Mouse (Mus musculus) liver, embryonic 15.5 days (tissue): Measurements from ENCODE around the gene Cry2. TPM values are rescaled to one million over a fixed set of nuclear protein-coding genes. Genes with fewer than 3 reads are reported as not detected.

Experiments
- ATAC-seq: fragments of 200-750 bp; cut with Nextera tagmentation; 2 replicates; pipeline ENCODE4 v1.8.0; 2017; ENCODE audit warnings: moderate number of reproducible peaks, mild to moderate bottlenecking, moderate library complexity; ENCODE audit not compliant: insufficient read depth
- H3K27ac ChIP-seq: fragments of 300-500 bp; sonication (generic); replicated peaks from 2 replicates; pipeline ENCODE4 v1.5.1; 2015; ENCODE audit warnings: mild to moderate bottlenecking, inconsistent platforms
- H3K27me3 ChIP-seq: fragments of 300-500 bp; sonication (generic); 2 replicates; pipeline ENCODE4 v1.6.1; 2015; ENCODE audit warnings: mild to moderate bottlenecking, inconsistent platforms
- H3K36me3 ChIP-seq: fragments of 300-500 bp; sonication (generic); replicated peaks from 2 replicates; pipeline ENCODE4 v1.6.1; 2015; ENCODE audit warnings: moderate library complexity, mild to moderate bottlenecking, inconsistent platforms
- H3K4me1 ChIP-seq: fragments of 300-500 bp; sonication (generic); replicated peaks from 2 replicates; pipeline ENCODE4 v1.6.1; 2015; ENCODE audit warnings: inconsistent platforms
- H3K4me2 ChIP-seq: fragments of 300-500 bp; sonication (generic); 2 replicates; pipeline ENCODE4 v1.6.1; 2015; ENCODE audit warnings: moderate library complexity, mild to moderate bottlenecking, inconsistent platforms
- H3K4me3 ChIP-seq: fragments of 300-500 bp; sonication (generic); replicated peaks from 2 replicates; pipeline ENCODE4 v1.5.1; 2015; ENCODE audit warnings: mild to moderate bottlenecking, inconsistent platforms
- H3K9ac ChIP-seq: fragments of 300-500 bp; sonication (generic); 2 replicates; pipeline ENCODE4 v1.6.1; 2015; ENCODE audit warnings: moderate library complexity, mild to moderate bottlenecking, inconsistent platforms
- H3K9me3 ChIP-seq: fragments of 300-500 bp; sonication (generic); replicated peaks from 2 replicates; pipeline ENCODE4 v1.6.1; 2016; ENCODE audit warnings: inconsistent platforms
- WGBS: fragments of 180-500 bp; shearing (Covaris S2); methylation state at CpG from one replicate; pipeline ENCODE4 v1.1.7; 2015; ENCODE audit warnings: mixed read lengths; ENCODE audit not compliant: insufficient replicate concordance; 5-methylcytosine and 5-hydroxymethylcytosine counted together
- polyA plus RNA-seq: library from polyadenylated mRNA; unstranded; fragments of >200 nt; fragmentation: Nextera tagmentation; extraction: Ambion mirVana; gene quantifications from 2 replicates; pipeline ENCODE4 v1.2.1, GENCODE M21; 2015

Cry2 gene
- polyA plus RNA-seq, 1 experiment from 2014 or later: 11.2 TPM

DNA sequence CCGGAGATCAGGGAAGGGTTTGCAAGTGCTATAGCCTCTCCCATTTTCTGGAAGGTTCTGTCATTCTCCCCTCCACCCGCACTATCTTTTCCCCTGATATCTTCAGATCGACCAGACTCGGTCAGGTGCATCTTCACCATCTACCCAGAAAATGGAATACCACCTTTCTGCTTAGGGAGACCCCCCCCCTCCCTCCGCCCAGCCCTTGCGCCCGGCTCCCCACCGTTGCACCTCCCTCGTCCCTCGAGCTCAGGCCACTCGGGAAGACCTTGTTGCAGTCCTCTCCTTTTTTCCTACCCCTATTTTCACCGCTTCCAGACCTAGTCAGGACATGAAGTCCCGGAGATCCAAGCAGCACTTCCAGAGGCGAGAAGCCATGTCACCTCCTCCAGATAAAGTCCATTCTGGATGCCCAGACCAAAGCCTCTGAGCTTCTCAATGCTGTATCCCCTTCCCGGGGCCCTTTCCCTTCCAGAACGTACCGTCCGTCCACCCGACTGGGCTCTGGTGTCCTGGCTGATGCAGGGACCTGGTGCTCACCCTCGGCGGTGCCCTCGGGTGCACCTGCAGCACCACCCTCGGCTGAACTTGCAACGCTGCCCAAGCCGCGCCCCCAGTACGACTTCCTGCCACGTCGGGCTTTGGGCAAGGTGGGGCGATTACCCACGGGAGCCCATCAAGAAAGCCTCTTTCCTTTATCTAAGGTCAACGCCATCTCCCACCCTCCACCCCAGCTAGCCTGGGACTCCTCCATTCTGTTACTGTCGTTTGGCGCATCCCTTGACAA, 26.3 kb upstream of the Cry2 start, which contains the start of gene Slc35c1:
Gene Slc35c1, minus strand, starts transcription at position 618 of the 787 bp plus-strand sequence.
- Histone ChIP-seq H3K4me3 (peak within 1 kb of the TSS; percentile 66), H3K4me1 (peaks cover 51% of the 10 kb centered on the region), H3K36me3 (peaks cover 4% of the 10 kb centered on the region; the same call in 1 of the 2 replicates), H3K9me3 (no peaks in the 10 kb centered on the region), H3K27ac (peak within 1 kb of the TSS; percentile 48; the same call in 1 of the 2 replicates), H3K4me2 (peak within 1 kb of the TSS; percentile 92), H3K27me3 (peaks cover 15% of the 10 kb centered on the region), H3K9ac (peak within 1 kb of the TSS; percentile 60)
- ATAC-seq: peak; percentile 14; the same call in 1 of the 2 replicates
- WGBS: 3% methylated on average over 34 of the region's 34 CpGs

DNA sequence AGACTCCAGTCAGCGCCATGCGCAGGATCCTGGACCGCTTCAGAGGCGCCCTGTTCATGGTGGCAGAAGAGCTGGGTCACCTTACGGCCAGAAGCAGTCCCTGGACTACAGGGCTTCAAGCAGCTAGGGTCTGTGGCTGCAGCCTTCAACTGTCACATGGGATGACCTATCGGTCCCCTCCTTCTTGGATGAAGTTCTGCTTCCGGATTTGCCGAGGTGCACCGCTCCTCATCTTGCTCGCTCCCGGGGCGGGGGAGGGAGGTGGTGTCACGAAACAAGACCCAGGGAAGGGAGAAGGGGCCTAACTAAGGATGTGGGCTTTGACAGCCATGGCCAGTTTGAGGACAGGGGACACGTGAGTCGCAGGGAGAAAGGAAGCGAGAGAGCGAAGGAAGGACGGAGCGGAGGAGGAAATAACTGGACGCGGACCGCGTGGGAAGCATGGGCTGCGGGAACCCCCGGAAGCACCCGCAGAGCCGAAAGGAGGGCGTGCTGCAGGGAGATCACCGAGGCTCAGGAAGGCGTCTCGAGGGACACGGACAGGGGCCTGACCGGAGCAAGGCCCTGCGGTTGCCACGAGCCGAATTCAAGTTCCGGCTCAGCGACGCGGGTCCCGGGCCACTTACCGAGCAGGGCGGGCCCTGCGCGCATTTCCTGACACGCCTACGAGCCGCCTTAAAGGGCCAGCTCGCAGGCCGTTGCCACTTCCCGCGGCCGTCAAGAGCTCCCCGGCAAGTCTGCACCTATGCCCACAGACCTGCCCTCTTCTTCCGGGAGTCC, 25.5 kb upstream of the Cry2 start:
- under 1% methylated on average over 55 of the region's 55 CpGs for WGBS
- ATAC-seq: peak; percentile 78
- H3K36me3 ChIP-seq: peaks cover 11% of the 10 kb centered on the region
- H3K9me3 ChIP-seq: no peaks in the 10 kb centered on the region
- H3K4me1 ChIP-seq: peaks cover 53% of the 10 kb centered on the region
- peak overlapping the region; percentile 92 for H3K4me2 ChIP-seq
- H3K27me3 ChIP-seq: peaks cover 15% of the 10 kb centered on the region
- H3K27ac ChIP-seq: peak overlapping the region; percentile 48; the same call in 1 of the 2 replicates
- H3K9ac ChIP-seq: peak overlapping the region; percentile 60
- peak overlapping the region; percentile 66 for H3K4me3 ChIP-seq

DNA sequence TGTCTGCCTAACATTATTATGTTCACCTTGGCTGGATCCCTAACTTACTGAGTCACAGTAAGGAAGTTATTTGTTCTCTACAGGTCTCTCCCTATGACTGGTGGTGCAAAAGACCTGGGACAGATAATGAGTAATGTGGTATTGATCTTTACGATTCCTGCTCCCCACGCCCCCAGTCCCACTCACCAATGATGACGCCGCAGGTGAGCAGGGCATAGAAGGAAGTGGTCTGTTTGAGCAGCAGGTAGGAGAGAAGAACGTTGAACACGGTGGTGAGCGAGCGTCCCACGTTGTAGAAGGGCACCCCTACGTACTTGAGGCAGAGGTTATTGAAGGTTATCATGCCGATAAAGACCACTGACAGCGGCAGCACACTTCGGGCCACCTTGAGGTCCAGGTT, 24.6 kb upstream of the Cry2 start:
- ATAC-seq: no peak

DNA sequence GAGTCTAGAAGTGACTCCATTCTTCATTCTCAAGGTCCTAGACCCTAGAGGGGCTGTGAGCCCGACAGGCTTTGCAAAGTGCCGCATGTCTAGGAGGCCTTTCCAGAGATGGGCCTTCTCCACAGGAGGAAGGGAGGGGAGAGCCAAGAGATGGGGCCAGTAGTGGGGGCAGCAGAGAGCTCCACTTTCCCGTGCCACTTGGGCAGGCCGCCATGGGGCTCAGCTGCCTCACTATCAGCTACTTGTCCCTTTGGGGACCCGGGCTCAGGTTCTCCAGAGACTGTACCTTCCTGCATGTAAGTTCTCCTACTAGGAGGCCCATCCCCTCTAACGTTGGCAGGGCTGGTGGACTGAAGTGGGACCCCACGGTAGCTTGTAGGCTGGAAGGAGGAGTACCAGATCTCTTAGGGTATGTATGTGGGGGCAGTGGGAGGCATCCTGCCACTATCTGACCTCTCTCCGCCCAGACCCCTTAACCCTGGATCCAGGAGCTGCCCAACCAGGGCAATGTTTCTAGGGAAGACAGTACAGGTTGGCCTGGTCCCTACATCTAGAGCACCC, 23.2 kb upstream of the Cry2 start:
- no peak for ATAC-seq
- Histone ChIP-seq H3K27me3 (peaks cover 19% of the 10 kb centered on the region), H3K4me3 (peak overlapping the region; percentile 66), H3K27ac (no peak overlapping the region), H3K36me3 (peaks cover 32% of the 10 kb centered on the region), H3K9me3 (no peaks in the 10 kb centered on the region), H3K4me1 (peaks cover 53% of the 10 kb centered on the region), H3K4me2 (peak overlapping the region; percentile 92), H3K9ac (no peak overlapping the region)
- WGBS: 35% methylated on average over 8 of the region's 8 CpGs

More for the DNA sequence above, 24.6 kb upstream of the Cry2 start:
- no peak overlapping the region for H3K27ac ChIP-seq
- no peaks in the 10 kb centered on the region for H3K9me3 ChIP-seq
- 38% methylated on average over 13 of the region's 13 CpGs for WGBS
- peak overlapping the region; percentile 92 for H3K4me2 ChIP-seq
- peaks cover 20% of the 10 kb centered on the region for H3K36me3 ChIP-seq
- peaks cover 15% of the 10 kb centered on the region for H3K27me3 ChIP-seq
- peak overlapping the region; percentile 66 for H3K4me3 ChIP-seq
- peak overlapping the region; percentile 60; the same call in 1 of the 2 replicates for H3K9ac ChIP-seq
- peaks cover 53% of the 10 kb centered on the region for H3K4me1 ChIP-seq

DNA sequence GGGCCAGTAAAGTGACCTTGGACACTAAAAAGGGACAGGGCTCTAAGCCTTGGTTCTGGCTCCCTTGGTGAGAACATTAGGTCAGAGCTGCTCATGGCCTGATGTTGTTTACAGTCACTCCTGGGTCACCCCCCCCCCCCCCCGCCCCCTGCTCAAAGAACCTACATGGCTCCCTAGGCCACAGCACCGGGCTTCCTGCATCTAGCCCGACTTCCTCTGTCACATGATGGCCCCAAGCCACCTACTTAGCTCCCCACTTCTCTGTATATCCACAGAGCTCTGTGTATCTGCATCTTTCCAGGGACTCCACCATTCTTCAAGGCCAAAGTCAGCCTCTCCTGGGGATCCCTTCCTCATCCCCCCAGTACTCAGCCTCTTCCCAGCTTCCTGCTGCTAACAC, 21.9 kb upstream of the Cry2 start:
- Histone ChIP-seq H3K27ac (no peak overlapping the region), H3K9me3 (no peaks in the 10 kb centered on the region), H3K36me3 (peaks cover 33% of the 10 kb centered on the region), H3K9ac (no peak overlapping the region), H3K4me1 (peaks cover 63% of the 10 kb centered on the region), H3K4me2 (peak overlapping the region; percentile 5; the same call in 1 of the 2 replicates), H3K4me3 (no peak overlapping the region), H3K27me3 (peaks cover 14% of the 10 kb centered on the region)
- WGBS: 15% methylated on average over 3 of the region's 3 CpGs
- no peak for ATAC-seq

DNA sequence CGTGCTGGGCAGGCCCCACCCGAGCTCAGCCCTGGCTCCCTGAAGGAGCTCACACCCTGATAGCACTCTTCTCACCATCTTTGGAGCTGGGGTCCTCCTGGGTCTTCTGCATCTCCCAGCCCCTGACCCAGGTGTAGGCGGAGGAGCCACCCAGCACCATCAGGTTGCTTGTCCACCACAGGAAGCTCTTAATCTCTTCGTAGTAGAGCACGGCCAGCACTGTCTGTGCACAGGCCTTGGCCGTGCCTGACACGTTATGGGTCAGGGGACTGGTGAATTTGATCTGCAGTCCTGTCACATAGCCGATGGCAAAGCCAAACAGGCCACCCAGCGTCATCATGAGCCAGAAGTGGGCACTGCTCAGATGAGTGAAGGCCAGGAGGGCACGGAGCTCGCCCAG, 20.3 kb upstream of the Cry2 start:
- Histone ChIP-seq H3K4me1 (peaks cover 52% of the 10 kb centered on the region), H3K36me3 (peaks cover 33% of the 10 kb centered on the region), H3K27ac (no peak overlapping the region), H3K4me3 (no peak overlapping the region), H3K9ac (no peak overlapping the region), H3K27me3 (peaks cover 19% of the 10 kb centered on the region), H3K4me2 (no peak overlapping the region), H3K9me3 (no peaks in the 10 kb centered on the region)
- WGBS: 75% methylated on average over 11 of the region's 11 CpGs
- no peak for ATAC-seq

DNA sequence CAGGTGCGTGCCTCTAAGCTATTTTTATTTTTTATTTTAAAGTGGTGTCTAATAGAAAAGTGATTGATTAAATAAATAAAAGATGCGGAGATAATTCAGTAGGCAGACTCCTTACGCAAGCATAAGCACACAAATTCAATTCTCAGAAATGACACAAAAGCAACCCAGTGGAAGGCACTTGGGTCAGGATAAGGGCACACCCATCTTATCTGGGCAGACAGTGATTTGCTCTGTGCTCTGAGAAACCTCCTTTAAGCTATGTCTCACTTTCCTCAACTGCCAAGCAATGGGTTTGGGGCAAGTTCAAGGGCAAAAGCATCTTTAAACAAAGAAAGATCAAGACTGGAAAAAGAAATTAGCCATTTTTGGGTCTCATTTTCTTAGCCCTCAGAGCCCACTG, 17.3 kb upstream of the Cry2 start:
- no peak for ATAC-seq
- H3K4me1 ChIP-seq: peaks cover 28% of the 10 kb centered on the region
- H3K4me2 ChIP-seq: no peak overlapping the region
- H3K36me3 ChIP-seq: peaks cover 31% of the 10 kb centered on the region
- no peak overlapping the region for H3K27ac ChIP-seq
- no peaks in the 10 kb centered on the region for H3K9me3 ChIP-seq
- peaks cover 30% of the 10 kb centered on the region for H3K27me3 ChIP-seq
- no peak overlapping the region for H3K9ac ChIP-seq
- 36% methylated on average over 3 of the region's 3 CpGs for WGBS
- H3K4me3 ChIP-seq: no peak overlapping the region

DNA sequence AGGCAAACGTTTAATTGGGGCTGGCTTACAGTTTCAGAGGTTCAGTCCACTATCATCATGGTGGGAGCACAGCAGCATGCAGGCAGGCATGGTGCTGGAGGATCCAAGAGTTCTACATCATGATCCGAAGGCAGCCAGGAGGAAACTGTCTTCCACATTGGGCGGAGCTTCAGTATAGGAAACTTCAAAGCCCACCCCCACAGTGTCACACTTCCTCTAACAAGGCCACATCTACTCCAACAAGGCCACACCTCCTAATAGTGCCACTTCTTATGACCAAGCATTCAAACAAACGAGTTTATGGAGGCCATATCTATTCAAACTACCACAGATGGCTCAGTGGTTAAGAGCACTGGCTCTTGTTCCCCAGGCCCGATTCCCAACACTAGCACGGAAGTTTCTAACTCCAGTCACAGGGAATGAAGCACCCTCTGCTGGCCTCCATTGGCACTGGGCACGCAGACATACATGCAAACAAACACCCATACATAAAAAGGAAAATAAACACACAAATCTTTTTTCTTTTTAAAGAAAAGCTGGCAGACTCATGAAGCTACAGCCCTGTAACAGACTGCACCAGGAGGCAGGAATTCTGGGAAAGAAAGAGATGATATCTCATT, 13.4 kb upstream of the Cry2 start:
- Histone ChIP-seq H3K4me3 (no peak overlapping the region), H3K9ac (no peak overlapping the region), H3K9me3 (no peaks in the 10 kb centered on the region), H3K36me3 (0 out of 2 replicates have a peak, but pooled peaks cover 3% of the 10 kb centered on the region), H3K27me3 (peaks cover 28% of the 10 kb centered on the region), H3K4me1 (peaks cover 47% of the 10 kb centered on the region), H3K4me2 (no peak overlapping the region), H3K27ac (no peak overlapping the region)
- no peak for ATAC-seq
- 56% methylated on average over 7 of the region's 7 CpGs for WGBS

DNA sequence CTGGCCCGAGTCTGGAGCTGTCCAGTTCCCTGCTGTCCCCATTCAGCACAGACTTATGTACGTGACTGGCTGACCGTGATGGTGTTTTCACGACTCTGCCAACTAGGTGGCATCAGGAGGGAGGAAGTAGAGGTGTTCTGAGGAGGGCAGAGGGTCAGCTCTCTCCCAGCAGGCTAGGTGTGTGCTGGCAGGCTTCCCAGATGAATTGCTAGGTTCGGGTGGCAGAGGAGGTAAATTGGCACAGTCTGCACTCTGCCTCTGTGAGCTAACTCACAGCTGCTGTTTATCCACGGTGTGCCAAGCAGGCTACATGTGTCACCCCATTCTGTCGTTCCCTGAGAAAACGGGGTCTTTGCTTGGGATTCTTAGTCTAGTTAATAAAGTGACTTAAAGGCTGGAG, 12.8 kb upstream of the Cry2 start:
- H3K9me3 ChIP-seq: no peaks in the 10 kb centered on the region
- ATAC-seq: no peak
- H3K4me1 ChIP-seq: peaks cover 51% of the 10 kb centered on the region
- peaks cover 24% of the 10 kb centered on the region for H3K27me3 ChIP-seq
- H3K4me2 ChIP-seq: no peak overlapping the region
- no peak overlapping the region for H3K9ac ChIP-seq
- H3K27ac ChIP-seq: no peak overlapping the region
- no peaks in the 10 kb centered on the region for H3K36me3 ChIP-seq
- H3K4me3 ChIP-seq: no peak overlapping the region
- WGBS: 73% methylated on average over 8 of the region's 8 CpGs

DNA sequence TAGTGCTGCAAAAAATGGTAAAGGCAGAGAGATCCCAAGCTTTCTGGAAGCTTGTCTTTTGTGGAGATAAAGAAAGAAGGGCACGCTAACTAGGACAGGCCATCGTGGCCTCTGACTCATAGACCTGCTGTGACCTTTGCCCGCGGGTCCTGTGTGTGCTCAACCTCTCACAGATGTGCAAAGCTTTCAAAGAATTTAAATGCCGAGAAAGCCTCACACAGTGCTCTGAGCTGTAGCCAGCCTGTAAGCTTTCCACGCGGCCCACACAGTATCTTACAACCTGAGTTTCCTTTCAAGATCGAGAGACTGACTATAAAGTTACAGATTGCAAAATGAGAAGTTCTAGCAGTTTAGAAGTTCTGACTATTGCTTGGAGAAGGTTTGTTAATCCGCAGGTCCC, 12.0 kb upstream of the Cry2 start:
- 51% methylated on average over 9 of the region's 9 CpGs for WGBS
- Histone ChIP-seq H3K4me1 (peaks cover 45% of the 10 kb centered on the region), H3K9ac (no peak overlapping the region), H3K27ac (no peak overlapping the region), H3K36me3 (no peaks in the 10 kb centered on the region), H3K27me3 (peaks cover 24% of the 10 kb centered on the region), H3K4me3 (no peak overlapping the region), H3K9me3 (no peaks in the 10 kb centered on the region), H3K4me2 (no peak overlapping the region)
- no peak for ATAC-seq
